Mouse (Mus musculus): ENCODE data around the gene Gpr101. TPM values are rescaled to one million over a fixed set of nuclear protein-coding genes. Genes with fewer than 3 reads are reported as not detected.

Gene Gpr101
- polyA plus RNA-seq (2012; rRNA removed): not detected in 2 replicates
- not detected in 2 replicates for polyA plus RNA-seq (2014; fragmentation: Nextera tagmentation; extraction: Ambion mirVana)

DNA sequence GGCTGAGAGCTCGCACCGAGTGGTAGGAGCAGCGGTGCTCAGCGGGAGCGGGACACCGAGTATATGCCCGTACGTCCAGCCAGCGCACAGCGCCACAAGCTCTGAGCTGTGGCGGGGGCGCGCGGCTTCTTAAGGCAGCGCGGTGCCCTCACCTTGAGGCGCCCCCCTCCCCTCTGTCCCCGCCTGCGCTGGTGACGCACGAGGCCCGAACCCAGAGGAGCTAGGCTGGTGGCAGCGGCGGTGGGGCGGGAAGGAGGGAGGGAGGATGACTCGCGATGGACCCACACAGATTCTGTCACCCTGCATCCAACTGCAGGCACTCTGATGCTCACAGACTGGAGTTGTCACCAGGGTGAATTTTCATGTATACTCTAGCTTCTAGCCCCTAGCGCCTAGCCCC is at the start of gene Gpr101:
Gene Gpr101, minus strand, starts transcription at position 124 of the 400 bp plus-strand sequence.
- Histone ChIP-seq H3K9me3 (ENCODE audit: control insufficient read depth, low read length) (no peaks in the 10 kb centered on the region), H3K4me2 (ENCODE audit: low read depth) (no peak within 1 kb of the TSS), H3K36me3 (replicated peaks; ENCODE audit: control insufficient read depth, insufficient read depth, low read depth) (no peaks in the 10 kb centered on the region), H3K9ac (replicated peaks) (no peak within 1 kb of the TSS), H3K27ac (no peak within 1 kb of the TSS), H3K4me1 (replicated peaks; ENCODE audit: control insufficient read depth in 2 of 2, insufficient read depth in 2 of 2, low read length in 1 of 2) (no peaks in the 10 kb centered on the region), H3K4me3 (ENCODE audit: insufficient read depth in 1 of 2, low read depth in 2 of 2, low read length in 2 of 2) (no peak within 1 kb of the TSS), H3K27me3 (ENCODE audit: control insufficient read depth, insufficient read depth, low read length) (peaks cover 7% of the 10 kb centered on the region)
- 17% methylated on average over 20 of the region's 28 CpGs for WGBS (ENCODE audit: insufficient replicate concordance)
- no peak for DNase-seq (ENCODE audit: low read depth in 3 of 3, low spot score in 3 of 3)
- no peak for ATAC-seq (ENCODE audit: insufficient read depth)
- TF ChIP-seq CTCF (IDR thresholded peaks at IDR 0.05; ENCODE audit: low read depth): no peak
- no peak for TF ChIP-seq EP300 (IDR thresholded peaks at IDR 0.05; ENCODE audit: low read depth)

- DNase-seq (ENCODE audit: low read depth in 3 of 3, low spot score in 3 of 3) (no peak), ATAC-seq (ENCODE audit: insufficient read depth) (no peak)
- H3K4me1 ChIP-seq (replicated peaks; ENCODE audit: control insufficient read depth in 2 of 2, insufficient read depth in 2 of 2, low read length in 1 of 2): no peaks in the 10 kb centered on the region
- H3K4me3 ChIP-seq (ENCODE audit: insufficient read depth in 1 of 2, low read depth in 2 of 2, low read length in 2 of 2): no peak overlapping the region
- H3K27ac ChIP-seq: no peak overlapping the region
- H3K4me2 ChIP-seq (ENCODE audit: low read depth): no peak overlapping the region
- TF ChIP-seq CTCF (IDR thresholded peaks at IDR 0.05; ENCODE audit: low read depth): no peak
- no peak for TF ChIP-seq EP300 (IDR thresholded peaks at IDR 0.05; ENCODE audit: low read depth)
- no peaks in the 10 kb centered on the region for H3K36me3 ChIP-seq (replicated peaks; ENCODE audit: control insufficient read depth, insufficient read depth, low read depth)
- no peaks in the 10 kb centered on the region for H3K9me3 ChIP-seq (ENCODE audit: control insufficient read depth, low read length)
- WGBS (ENCODE audit: insufficient replicate concordance): 34% methylated on average over 28 of the region's 28 CpGs
- H3K27me3 ChIP-seq (ENCODE audit: control insufficient read depth, insufficient read depth, low read length): no peaks in the 10 kb centered on the region
- no peak overlapping the region for H3K9ac ChIP-seq (replicated peaks)
These were observed 17.8 kb upstream of the Gpr101 start for GRCm38 (mm10) chrX:57521117-57522095.

- Histone ChIP-seq H3K9me3 (ENCODE audit: control insufficient read depth, low read length) (no peaks in the 10 kb centered on the region), H3K9ac (replicated peaks) (no peak overlapping the region), H3K36me3 (replicated peaks; ENCODE audit: control insufficient read depth, insufficient read depth, low read depth) (no peaks in the 10 kb centered on the region), H3K4me2 (ENCODE audit: low read depth) (no peak overlapping the region), H3K27ac (no peak overlapping the region), H3K4me1 (replicated peaks; ENCODE audit: control insufficient read depth in 2 of 2, insufficient read depth in 2 of 2, low read length in 1 of 2) (no peaks in the 10 kb centered on the region), H3K27me3 (ENCODE audit: control insufficient read depth, insufficient read depth, low read length) (peaks cover 7% of the 10 kb centered on the region), H3K4me3 (ENCODE audit: insufficient read depth in 1 of 2, low read depth in 2 of 2, low read length in 2 of 2) (no peak overlapping the region)
- DNase-seq (ENCODE audit: low read depth in 3 of 3, low spot score in 3 of 3): no peak
- ATAC-seq (ENCODE audit: insufficient read depth): no peak
- no peak for TF ChIP-seq CTCF (IDR thresholded peaks at IDR 0.05; ENCODE audit: low read depth)
- no peak for TF ChIP-seq EP300 (IDR thresholded peaks at IDR 0.05; ENCODE audit: low read depth)
- WGBS (ENCODE audit: insufficient replicate concordance): 30% methylated on average over 1 of the region's 1 CpGs
These were observed 2.7 kb upstream of the Gpr101 start for GRCm38 (mm10) chrX:57506247-57506646.

Other genes with a start within 250 kb of the Gpr101 start
- gene Arhgef6, start 165.0 kb downstream of the Gpr101 start, polyA plus RNA-seq (2012; rRNA removed): 3.2 and 4.7 TPM in 2 replicates
- gene Arhgef6, start 165.0 kb downstream of the Gpr101 start, polyA plus RNA-seq (2014; fragmentation: Nextera tagmentation; extraction: Ambion mirVana): 5.1 and 7.0 TPM in 2 replicates
- 13.0 and 20.6 TPM in 2 replicates for gene Rbmx, start 110.7 kb downstream of the Gpr101 start, polyA plus RNA-seq (2012; rRNA removed)
- 22.5 TPM in 2 replicates for gene Rbmx, start 110.7 kb downstream of the Gpr101 start, polyA plus RNA-seq (2014; fragmentation: Nextera tagmentation; extraction: Ambion mirVana)
- not detected in 2 replicates for gene Gm364, start 94.6 kb downstream of the Gpr101 start, polyA plus RNA-seq (2012; rRNA removed)
- not detected in 2 replicates for gene Gm364, start 94.6 kb downstream of the Gpr101 start, polyA plus RNA-seq (2014; fragmentation: Nextera tagmentation; extraction: Ambion mirVana)